Mouse (Mus musculus): ENCODE data around the gene Vps37d. TPM values are rescaled to one million over a fixed set of nuclear protein-coding genes. Genes with fewer than 3 reads are reported as not detected.

Gene Vps37d
- total RNA-seq, 1 experiment, result 2.0 TPM

DNA sequence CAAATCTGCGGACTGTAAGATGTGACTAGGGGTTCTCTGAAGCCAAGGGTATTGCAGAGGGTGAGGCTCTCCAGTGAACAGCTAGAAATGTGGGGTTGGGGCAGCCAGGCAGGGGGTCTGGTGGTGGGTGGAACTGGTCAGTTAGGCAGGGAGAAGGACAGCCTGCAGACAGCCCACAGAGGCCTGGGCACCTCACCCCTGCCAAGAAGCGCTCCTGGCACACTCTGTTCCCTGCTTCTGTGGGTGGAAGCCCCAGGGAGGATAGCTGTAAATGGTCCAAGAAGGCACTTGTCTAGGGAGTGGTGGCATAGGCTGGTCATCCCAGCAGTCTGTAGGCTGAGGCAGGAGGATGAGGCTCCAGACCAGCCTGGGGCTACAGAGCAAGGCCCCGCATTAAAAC, 31.4 kb upstream of the Vps37d start:
- TF ChIP-seq CHD2 (IDR thresholded peaks at IDR 0.05; ENCODE audit: low read depth, low read length) (no peak), HCFC1 (IDR thresholded peaks at IDR 0.05; ENCODE audit: borderline replicate concordance, insufficient read depth, low read length) (no peak), ZNF384 (IDR thresholded peaks at IDR 0.05; ENCODE audit: low read depth, low read length) (no peak), MAFK (IDR thresholded peaks at IDR 0.05; ENCODE audit: insufficient read depth, low read depth, low read length) (no peak), ZC3H11A (IDR thresholded peaks at IDR 0.05; ENCODE audit: borderline replicate concordance, low read depth, low read length) (no peak)
- in situ Hi-C loops (cut with MboI; ENCODE audit: low sequenced_read_pairs in 2 of 2, unreplicated experiment in 2 of 2), result no loop called here

DNA sequence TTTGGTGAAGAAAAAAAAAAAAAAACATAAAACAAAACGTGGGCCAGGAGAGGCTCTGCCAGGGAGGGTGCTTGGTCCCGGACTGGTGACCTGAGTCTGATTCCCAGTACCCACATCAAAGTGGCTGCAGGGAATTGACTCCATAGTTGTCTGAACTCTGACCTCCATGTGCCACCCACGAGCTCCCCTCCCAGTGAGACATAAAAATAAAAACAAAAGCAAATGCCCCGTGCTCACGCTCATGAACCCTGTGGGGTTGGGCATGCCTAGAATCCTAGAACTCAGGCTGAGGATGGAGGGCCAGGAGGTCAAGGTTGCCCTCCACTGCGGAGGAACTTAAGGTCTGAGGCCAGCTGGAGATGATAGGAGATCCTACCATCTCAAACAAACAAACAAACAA, 31.0 kb upstream of the Vps37d start:
- no peak for TF ChIP-seq HCFC1 (IDR thresholded peaks at IDR 0.05; ENCODE audit: borderline replicate concordance, insufficient read depth, low read length)
- no peak for TF ChIP-seq MAFK (IDR thresholded peaks at IDR 0.05; ENCODE audit: insufficient read depth, low read depth, low read length)
- no peak for TF ChIP-seq ZNF384 (IDR thresholded peaks at IDR 0.05; ENCODE audit: low read depth, low read length)
- TF ChIP-seq ZC3H11A (IDR thresholded peaks at IDR 0.05; ENCODE audit: borderline replicate concordance, low read depth, low read length), result no peak
- TF ChIP-seq CHD2 (IDR thresholded peaks at IDR 0.05; ENCODE audit: low read depth, low read length), result no peak
- peaks cover 0 to 12% of the 10 kb centered on the region in 2 experiments; a peak in 2 of 4 replicates for H3K4me1 ChIP-seq (ENCODE audit: control insufficient read depth in 2 of 2, insufficient read depth in 2 of 2, low read length in 2 of 2, poor library complexity in 1 of 2)
- no peak overlapping the region; a peak in 1 of 4 replicates for H3K4me3 ChIP-seq (ENCODE audit: insufficient read depth in 1 of 2, low read depth in 1 of 2, low read length in 2 of 2, poor library complexity in 1 of 2, severe bottlenecking in 1 of 2)
- no peak for DNase-seq (ENCODE audit: low read depth, low spot score)
- in situ Hi-C loops (cut with MboI; ENCODE audit: low sequenced_read_pairs in 2 of 2, unreplicated experiment in 2 of 2), result no loop called here
- no peak overlapping the region for H3K9ac ChIP-seq (ENCODE audit: insufficient read depth, low read depth, low read length, poor library complexity, severe bottlenecking)
- H3K36me3 ChIP-seq (ENCODE audit: control insufficient read depth, insufficient read depth, low read length, poor library complexity, severe bottlenecking), result no peaks in the 10 kb centered on the region
- no peak overlapping the region for H3K27ac ChIP-seq (ENCODE audit: insufficient read depth, low read depth, low read length, poor library complexity, severe bottlenecking)
- no peaks in the 10 kb centered on the region for H3K9me3 ChIP-seq (ENCODE audit: control insufficient read depth, insufficient read depth, low read depth, low read length)

More for the DNA sequence above, 31.4 kb upstream of the Vps37d start:
- Histone ChIP-seq H3K36me3 (ENCODE audit: control insufficient read depth, insufficient read depth, low read length, poor library complexity, severe bottlenecking) (no peaks in the 10 kb centered on the region), H3K9me3 (ENCODE audit: control insufficient read depth, insufficient read depth, low read depth, low read length) (no peaks in the 10 kb centered on the region), H3K4me1 (ENCODE audit: control insufficient read depth in 2 of 2, insufficient read depth in 2 of 2, low read length in 2 of 2, poor library complexity in 1 of 2) (peaks cover 0 to 12% of the 10 kb centered on the region in 2 experiments; a peak in 2 of 4 replicates), H3K27ac (ENCODE audit: insufficient read depth, low read depth, low read length, poor library complexity, severe bottlenecking) (no peak overlapping the region), H3K9ac (ENCODE audit: insufficient read depth, low read depth, low read length, poor library complexity, severe bottlenecking) (no peak overlapping the region), H3K4me3 (ENCODE audit: insufficient read depth in 1 of 2, low read depth in 1 of 2, low read length in 2 of 2, poor library complexity in 1 of 2, severe bottlenecking in 1 of 2) (no peak overlapping the region)
- no peak for DNase-seq (ENCODE audit: low read depth, low spot score)

DNA sequence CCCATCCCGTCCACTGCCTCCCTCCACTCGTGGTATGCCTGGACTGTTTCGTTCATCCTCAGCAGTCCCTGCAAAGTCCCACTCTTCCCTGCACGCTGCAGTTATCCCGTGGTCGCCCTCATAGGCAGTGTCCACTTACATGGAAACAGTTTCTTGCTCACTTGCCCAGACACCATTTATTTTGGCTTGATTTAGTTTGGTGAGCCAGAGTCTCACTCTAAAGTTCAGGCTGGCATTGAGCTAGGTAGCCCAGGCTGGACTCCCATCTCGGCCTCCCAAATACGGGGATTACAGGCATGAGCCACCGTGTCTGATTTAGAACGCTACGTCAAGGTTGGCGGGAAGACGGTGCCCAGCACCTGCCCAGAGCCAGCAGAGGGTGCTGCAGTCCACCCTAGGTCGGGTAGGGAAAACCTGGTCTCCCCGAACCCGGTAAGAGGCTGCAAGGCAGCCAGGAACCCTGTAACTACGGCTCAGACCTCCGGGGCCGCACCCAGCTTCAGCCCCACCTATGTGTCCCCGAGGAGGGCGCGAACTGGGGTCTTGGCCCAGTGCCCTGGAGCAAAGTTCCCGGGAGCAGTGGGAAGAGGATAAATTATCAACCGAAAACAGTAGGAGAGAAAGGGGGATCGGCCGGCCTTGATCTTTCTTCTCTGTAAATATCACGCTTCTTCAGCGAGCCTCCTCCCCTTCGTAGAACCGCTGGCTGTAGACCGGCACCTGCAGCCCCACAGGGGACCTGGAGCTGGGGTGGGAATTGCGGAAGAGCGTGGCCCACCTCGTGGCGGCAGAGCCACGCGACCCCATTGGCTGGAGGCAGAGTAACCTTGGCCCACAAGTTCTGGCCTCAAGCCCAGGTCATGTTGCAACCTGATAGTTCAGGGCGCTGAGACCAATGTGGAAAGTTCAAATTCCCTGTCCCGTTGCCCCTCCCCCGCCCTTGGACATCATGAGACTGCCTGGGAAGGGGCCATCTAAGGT, 29.7 kb upstream of the Vps37d start:
- Histone ChIP-seq H3K4me3 (ENCODE audit: insufficient read depth in 1 of 2, low read depth in 1 of 2, low read length in 2 of 2, poor library complexity in 1 of 2, severe bottlenecking in 1 of 2) (peak overlapping the region; percentile 73 to 82), H3K4me1 (ENCODE audit: control insufficient read depth in 2 of 2, insufficient read depth in 2 of 2, low read length in 2 of 2, poor library complexity in 1 of 2) (peaks cover 0 to 8% of the 10 kb centered on the region in 2 experiments; a peak in 2 of 4 replicates), H3K36me3 (ENCODE audit: control insufficient read depth, insufficient read depth, low read length, poor library complexity, severe bottlenecking) (no peaks in the 10 kb centered on the region), H3K27ac (ENCODE audit: insufficient read depth, low read depth, low read length, poor library complexity, severe bottlenecking) (no peak overlapping the region), H3K9ac (ENCODE audit: insufficient read depth, low read depth, low read length, poor library complexity, severe bottlenecking) (peak overlapping the region; percentile 74), H3K9me3 (ENCODE audit: control insufficient read depth, insufficient read depth, low read depth, low read length) (no peaks in the 10 kb centered on the region)
- in situ Hi-C loops (cut with MboI; ENCODE audit: low sequenced_read_pairs in 2 of 2, unreplicated experiment in 2 of 2), result no loop called here
- no peak for DNase-seq (ENCODE audit: low read depth, low spot score)
- TF ChIP-seq HCFC1 (IDR thresholded peaks at IDR 0.05; ENCODE audit: borderline replicate concordance, insufficient read depth, low read length) (no peak), ZNF384 (IDR thresholded peaks at IDR 0.05; ENCODE audit: low read depth, low read length) (no peak), ZC3H11A (IDR thresholded peaks at IDR 0.05; ENCODE audit: borderline replicate concordance, low read depth, low read length) (no peak), MAFK (IDR thresholded peaks at IDR 0.05; ENCODE audit: insufficient read depth, low read depth, low read length) (no peak), CHD2 (IDR thresholded peaks at IDR 0.05; ENCODE audit: low read depth, low read length) (no peak)

DNA sequence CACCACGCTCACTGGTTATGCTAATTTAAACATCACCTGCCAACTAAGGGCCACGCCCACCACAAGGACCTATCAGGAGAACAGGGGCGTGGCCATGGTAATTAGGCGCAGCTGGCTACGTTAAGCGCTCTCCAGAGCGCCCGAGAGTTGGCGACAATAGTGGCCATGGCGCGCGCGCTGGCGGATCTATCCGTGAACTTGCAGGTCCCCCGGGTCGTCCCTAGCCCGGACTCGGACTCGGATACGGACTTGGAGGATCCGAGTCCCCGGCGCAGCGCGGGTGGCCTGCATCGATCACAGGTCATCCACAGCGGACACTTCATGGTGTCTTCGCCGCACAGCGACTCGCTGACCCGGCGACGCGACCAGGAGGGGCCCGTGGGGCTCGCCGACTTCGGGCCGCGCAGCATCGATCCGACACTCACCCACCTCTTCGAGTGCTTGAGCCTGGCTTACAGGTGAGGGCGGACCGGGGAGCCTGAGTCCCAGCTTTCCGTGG, 28.7 kb upstream of the Vps37d start:
- peak overlapping the region; percentile 73 to 82 for H3K4me3 ChIP-seq (ENCODE audit: insufficient read depth in 1 of 2, low read depth in 1 of 2, low read length in 2 of 2, poor library complexity in 1 of 2, severe bottlenecking in 1 of 2)
- in situ Hi-C loops (cut with MboI; ENCODE audit: low sequenced_read_pairs in 2 of 2, unreplicated experiment in 2 of 2), result no loop called here
- TF ChIP-seq CHD2 (IDR thresholded peaks at IDR 0.05; ENCODE audit: low read depth, low read length), result 0 out of 2 replicates have a peak, but pooled peaks have one; percentile 25
- no peak for TF ChIP-seq ZNF384 (IDR thresholded peaks at IDR 0.05; ENCODE audit: low read depth, low read length)

More for the DNA sequence above, 28.7 kb upstream of the Vps37d start:
- H3K36me3 ChIP-seq (ENCODE audit: control insufficient read depth, insufficient read depth, low read length, poor library complexity, severe bottlenecking), result no peaks in the 10 kb centered on the region
- DNase-seq (ENCODE audit: low read depth, low spot score), result peak; percentile 89
- H3K4me1 ChIP-seq (ENCODE audit: control insufficient read depth in 2 of 2, insufficient read depth in 2 of 2, low read length in 2 of 2, poor library complexity in 1 of 2), result peaks cover 0 to 8% of the 10 kb centered on the region in 2 experiments; a peak in 2 of 4 replicates
- no peak overlapping the region for H3K27ac ChIP-seq (ENCODE audit: insufficient read depth, low read depth, low read length, poor library complexity, severe bottlenecking)
- no peaks in the 10 kb centered on the region for H3K9me3 ChIP-seq (ENCODE audit: control insufficient read depth, insufficient read depth, low read depth, low read length)
- peak overlapping the region; percentile 74 for H3K9ac ChIP-seq (ENCODE audit: insufficient read depth, low read depth, low read length, poor library complexity, severe bottlenecking)
